Mouse (Mus musculus) heart, postnatal 0 days (tissue): Measurements from ENCODE around the gene Snf8.

ENCODE experiments used
- CTCF ChIP-seq: IDR thresholded peaks from 2 replicates; pipeline ENCODE4 v1.5.1; 2016; ENCODE audit warnings: antibody characterized with exemption, control low read depth, low read depth
- EP300 ChIP-seq: IDR thresholded peaks from 2 replicates; pipeline ENCODE4 v1.6.1; 2016; ENCODE audit warnings: antibody characterized with exemption, low read depth

GRCm38 (mm10) chr11:96034596-96035052 is at the start of gene Snf8:
- TF ChIP-seq EP300 (peak; percentile 72; the same call in 1 of the 2 replicates), CTCF (no peak)
